Mouse (Mus musculus) kidney, adult 2 months (tissue): Measurements from ENCODE around the gene Fam114a1.

Experiments
- CTCF ChIP-seq: fragments of 200-500 bp; conservative IDR thresholded peaks from 2 replicates; pipeline ENCODE4 v1.5.1; 2011; ENCODE audit warnings: low read depth, mild to moderate bottlenecking, control low read depth, low read length, moderate library complexity, mixed read lengths; ENCODE audit not compliant: insufficient read depth, insufficient read length
- POLR2A ChIP-seq: fragments of 200-500 bp; IDR thresholded peaks from one replicate; pipeline ENCODE4 v1.6.1; 2011; ENCODE audit warnings: low read depth, low read length, control low read depth

DNA sequence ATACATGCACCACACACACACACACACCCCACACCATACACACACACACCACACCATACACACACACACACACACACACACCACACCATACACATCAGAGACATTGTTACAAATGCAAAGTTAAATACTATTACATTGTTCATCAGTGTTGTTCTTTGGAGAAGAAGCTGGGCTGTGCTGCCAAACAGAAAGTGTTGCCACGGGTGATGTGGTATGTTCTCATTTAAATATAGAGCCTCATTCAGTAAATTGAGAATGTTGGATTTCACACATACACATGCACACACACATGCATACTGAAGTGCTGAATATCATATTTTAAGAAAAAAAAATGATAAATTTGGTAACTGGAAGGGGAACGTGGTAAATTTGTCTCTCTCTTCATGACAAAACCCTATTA, 54.8 kb downstream of the Fam114a1 start:
- TF ChIP-seq CTCF (no peak), POLR2A (no peak)
